Mouse (Mus musculus) cerebellum, adult 2 months (tissue): Measurements from ENCODE around the gene Mfap3.

Source experiments
- CTCF ChIP-seq: fragments of 200-500 bp; IDR thresholded peaks from 2 replicates; pipeline ENCODE4 v1.5.1; 2011; ENCODE audit warnings: low read depth, mild to moderate bottlenecking, control low read depth, low read length, moderate library complexity, borderline replicate concordance; ENCODE audit not compliant: insufficient read depth
- POLR2A ChIP-seq: fragments of 200-500 bp; IDR thresholded peaks from 2 replicates; pipeline ENCODE4 v1.6.1; 2011; ENCODE audit warnings: low read length, control low read depth, borderline replicate concordance; ENCODE audit not compliant: insufficient read depth

- TF ChIP-seq CTCF = no peak
- no peak for TF ChIP-seq POLR2A
Observed at GRCm38 (mm10) chr11:57470979-57471378, 47.5 kb upstream of the Mfap3 start.
